Mouse (Mus musculus): Measurements from ENCODE around the gene H2-Eb1.

The H2-Eb1 gene

DNA sequence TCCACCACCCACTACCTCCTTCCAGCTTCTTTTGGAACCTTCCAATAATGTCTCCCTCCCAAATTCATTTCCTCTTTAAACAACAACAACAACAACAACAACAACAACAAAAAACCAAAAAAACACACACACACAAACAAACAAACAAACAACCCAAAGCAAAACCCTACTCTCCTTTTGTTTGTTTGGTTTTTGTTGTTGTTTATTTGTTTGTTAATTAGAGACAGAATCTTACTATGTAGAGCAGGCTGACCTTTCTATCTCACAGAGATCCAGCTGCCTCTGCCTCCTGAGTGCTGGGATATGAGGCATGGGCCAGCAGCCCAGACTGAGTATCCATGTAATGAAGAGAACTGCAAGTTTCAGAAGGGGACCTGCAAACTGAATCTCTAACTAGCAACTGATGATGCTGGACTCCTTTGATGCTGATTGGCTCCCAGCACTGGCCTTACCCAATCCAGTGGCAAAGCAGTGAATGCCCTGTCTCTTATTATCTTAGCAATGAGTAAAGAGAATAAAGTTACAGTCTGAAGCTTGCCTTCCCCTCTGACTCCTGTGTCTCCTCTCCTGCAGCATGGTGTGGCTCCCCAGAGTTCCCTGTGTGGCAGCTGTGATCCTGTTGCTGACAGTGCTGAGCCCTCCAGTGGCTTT, at the start of gene H2-Eb1:
H2-Eb1 (plus strand) TSS at position 488 of the 651 bp plus-strand sequence.
- peak; percentile 97 for DNase-seq

GRCm38 (mm10) chr17:34256501-34256900, 49.2 kb upstream of the H2-Eb1 start:
- no peak for DNase-seq

DNA sequence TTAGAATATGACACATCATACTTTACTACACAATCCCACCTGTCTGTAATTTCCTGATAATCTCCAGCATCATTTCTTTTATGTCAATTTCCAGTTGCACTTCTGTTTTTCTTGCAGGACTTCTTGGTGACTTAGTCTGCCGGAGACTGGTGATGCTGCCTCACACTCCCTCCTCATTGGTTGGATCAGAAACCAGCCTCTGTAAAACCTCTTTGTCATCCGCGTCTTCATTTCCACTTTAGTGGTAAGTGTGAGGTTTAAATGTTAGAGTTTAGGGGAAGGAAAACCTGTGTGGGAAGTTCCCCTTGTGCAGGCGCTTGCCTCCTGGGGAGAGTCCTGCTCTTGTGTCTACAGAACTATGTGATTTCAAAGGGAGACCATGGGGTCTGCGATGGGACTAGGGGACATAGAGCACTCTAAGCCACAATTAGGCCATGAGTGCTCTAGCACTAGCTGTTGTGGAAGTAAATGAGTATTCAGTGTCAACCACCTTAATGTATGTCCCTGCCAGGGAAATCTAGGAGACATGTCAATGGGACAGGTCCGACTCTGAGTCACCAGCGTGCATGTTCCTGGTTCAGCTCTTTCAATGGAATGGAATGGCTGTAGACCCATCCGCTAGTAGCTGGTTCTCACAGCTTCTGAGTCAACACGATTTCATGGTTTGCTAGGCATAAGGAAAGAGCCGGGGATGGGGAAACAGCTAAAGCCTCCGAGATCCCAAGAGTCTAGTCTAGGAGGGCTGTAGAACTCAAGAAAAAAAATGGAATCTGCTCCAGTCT, 47.9 kb upstream of the H2-Eb1 start, which contains the start of gene H2-Ab1:
H2-Ab1 (plus strand) TSS at position 96 of the 782 bp plus-strand sequence.
- peak; percentile 93 for DNase-seq

DNA sequence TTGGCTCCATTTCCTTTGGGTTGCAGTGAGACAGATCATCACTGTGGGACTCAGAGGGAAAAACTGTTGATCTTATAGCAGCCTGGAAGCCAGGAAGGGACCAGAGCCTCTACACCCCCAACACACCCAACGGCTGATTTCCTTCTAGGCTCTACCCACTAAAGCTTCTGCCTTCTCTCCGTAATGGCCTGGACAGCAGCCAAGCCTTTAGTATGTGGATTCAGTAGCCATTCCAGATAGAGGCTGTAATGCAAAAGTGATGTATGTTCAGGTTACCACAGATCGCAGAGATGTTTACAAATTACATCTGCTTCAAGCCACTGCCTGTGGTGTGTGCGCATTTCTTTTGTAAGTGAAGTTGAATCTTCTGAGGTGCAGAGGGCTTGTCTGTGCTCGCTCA, 45.1 kb upstream of the H2-Eb1 start:
- DNase-seq = no peak

DNA sequence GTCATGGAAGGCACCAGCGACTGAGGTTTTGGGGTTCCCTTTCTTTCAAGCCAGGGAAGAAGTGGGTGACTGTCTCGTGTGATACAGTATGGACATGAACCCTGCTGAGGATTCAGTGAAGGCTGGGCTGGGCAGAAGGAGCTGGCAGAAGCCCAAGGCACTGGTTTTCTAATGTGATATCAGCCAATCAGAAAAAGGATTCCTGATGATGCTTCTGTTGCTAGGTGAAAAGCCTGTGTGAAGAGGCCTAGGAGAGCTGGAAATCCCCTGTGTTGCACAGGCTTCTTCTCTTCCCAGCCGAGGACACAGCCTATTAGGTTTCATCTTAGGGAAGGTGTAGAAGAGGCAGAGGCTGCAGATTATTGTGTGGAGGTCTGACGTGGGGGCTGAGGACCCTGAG, 44.2 kb upstream of the H2-Eb1 start:
- peak; percentile 95 for DNase-seq

GRCm38 (mm10) chr17:34263068-34263467, 42.6 kb upstream of the H2-Eb1 start:
- peak; percentile 92 for DNase-seq

GRCm38 (mm10) chr17:34263811-34264371, 41.8 kb upstream of the H2-Eb1 start:
- DNase-seq = peak; percentile 69

- no peak for DNase-seq
Observed at GRCm38 (mm10) chr17:34264452-34265351, 41.0 kb upstream of the H2-Eb1 start.

GRCm38 (mm10) chr17:34268262-34268661, 37.4 kb upstream of the H2-Eb1 start:
- no peak for DNase-seq

- no peak for DNase-seq
Observed at GRCm38 (mm10) chr17:34268748-34269147, 36.9 kb upstream of the H2-Eb1 start.

- DNase-seq = no peak
Observed at GRCm38 (mm10) chr17:34269817-34270216, 35.9 kb upstream of the H2-Eb1 start.

- no peak for DNase-seq
Observed at GRCm38 (mm10) chr17:34270230-34270629, 35.4 kb upstream of the H2-Eb1 start.

- DNase-seq = no peak
Observed at GRCm38 (mm10) chr17:34270940-34271339, 34.7 kb upstream of the H2-Eb1 start.

DNA sequence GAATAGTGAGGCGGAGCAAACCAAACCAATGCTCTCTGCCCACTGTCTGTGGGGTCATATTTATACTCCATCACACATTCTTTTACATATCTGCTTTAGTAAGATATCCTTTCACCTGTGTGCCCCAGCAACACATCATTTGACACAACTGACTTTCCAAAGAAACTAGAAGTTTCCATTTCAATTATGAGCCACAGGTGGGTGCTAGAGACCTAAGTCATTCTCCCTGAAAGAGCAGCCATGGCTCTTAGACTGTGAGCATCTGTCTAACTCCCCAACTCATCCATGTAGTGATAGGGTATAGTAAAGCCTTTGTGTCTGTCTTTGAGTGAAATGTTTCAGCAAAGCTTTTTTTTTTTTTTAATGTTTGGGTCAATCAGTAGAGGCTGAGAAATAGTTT, 33.6 kb upstream of the H2-Eb1 start:
- no peak for DNase-seq

DNA sequence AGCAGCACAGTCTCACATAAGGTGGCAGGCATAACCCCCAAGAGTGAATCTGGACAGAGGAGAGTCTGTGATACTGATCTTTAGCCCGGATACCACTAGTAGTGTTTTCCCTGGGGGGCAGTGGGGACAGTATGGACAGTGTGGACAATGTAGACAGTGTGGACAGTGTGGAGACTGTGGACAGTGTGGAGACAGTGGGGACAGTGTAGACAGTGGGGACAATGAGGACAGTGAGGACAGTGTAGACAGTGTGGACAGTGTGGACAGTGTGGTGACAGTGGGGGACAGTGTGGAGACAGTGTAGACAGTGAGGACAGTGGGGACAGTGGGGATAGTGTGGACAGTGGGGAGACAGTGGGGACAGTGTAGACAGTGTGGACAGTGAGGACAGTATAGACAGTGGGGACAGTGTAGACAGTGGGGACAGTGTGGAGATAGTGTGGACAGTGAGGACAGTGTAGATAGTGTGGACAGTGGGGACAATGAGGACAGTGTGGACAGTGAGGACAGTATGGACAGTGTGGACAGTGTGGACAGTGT, 25.1 kb upstream of the H2-Eb1 start:
- DNase-seq = no peak

- DNase-seq = no peak
Observed at GRCm38 (mm10) chr17:34281836-34282235, 23.8 kb upstream of the H2-Eb1 start.

- no peak for DNase-seq
Observed at GRCm38 (mm10) chr17:34285371-34285770, 20.3 kb upstream of the H2-Eb1 start.

DNA sequence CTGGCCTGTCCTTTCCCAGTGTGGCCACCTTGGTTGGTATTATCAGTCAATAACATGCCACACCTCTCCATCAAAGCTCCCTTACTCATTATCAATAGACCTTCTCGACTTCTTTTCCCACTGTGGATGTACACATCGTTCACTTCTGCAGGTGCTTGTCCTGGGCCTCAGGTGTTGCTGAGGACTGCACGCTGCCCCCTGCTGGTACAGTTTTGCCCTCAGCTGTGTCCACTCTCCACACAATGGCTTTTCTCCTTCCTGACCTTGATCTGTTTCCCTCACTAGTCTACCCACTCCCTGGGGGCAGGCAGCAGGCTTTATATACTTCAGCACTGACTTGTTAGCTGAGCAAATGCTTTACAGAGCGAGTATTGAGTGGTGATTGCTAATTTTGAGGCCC, 19.8 kb upstream of the H2-Eb1 start:
- peak; percentile 78 for DNase-seq

DNA sequence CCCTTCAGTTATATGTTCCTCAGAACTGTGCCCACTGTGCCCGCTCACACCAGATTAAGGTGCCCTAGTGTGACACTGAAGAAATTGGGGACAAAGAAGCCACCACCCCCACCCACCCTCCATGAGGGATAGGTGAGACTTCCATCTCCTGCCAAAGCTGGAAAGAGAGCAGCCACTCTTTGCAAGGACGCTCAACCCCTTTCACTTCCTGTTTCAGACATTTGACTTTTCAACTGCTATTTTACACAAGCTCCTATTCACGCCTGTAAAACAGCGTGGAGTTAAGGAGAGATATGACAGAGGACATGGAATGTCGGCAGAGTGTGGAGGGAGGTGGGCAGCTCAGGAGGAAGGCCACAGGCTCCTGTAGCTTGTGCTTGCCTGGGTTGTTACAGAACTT, 19.2 kb upstream of the H2-Eb1 start:
- DNase-seq = no peak

- DNase-seq = no peak
Observed at GRCm38 (mm10) chr17:34286999-34287398, 18.7 kb upstream of the H2-Eb1 start.

DNA sequence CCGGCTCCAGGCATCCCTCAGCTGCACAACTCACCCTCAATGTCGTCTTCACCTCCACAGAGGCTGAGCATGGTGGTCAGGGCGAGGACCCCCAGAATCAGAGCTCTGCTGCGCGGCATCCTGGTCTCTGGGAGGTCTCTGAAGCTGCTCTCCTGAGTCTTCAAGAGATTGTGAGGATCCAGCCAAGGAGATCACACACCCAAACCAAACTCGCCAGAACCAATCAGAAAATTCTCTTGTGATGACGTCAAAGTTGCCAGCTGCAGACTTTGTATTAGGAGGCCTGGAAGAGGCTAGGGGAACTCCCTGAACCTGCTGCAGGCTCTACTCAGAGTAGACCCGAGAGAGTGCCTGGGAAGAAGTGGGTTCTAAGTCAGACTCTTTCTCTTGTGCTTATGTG, 18.0 kb upstream of the H2-Eb1 start, which contains the start of gene H2-Aa:
H2-Aa (minus strand) TSS at position 176 of the 400 bp plus-strand sequence.
- DNase-seq = peak; percentile 98

GRCm38 (mm10) chr17:34288131-34288530, 17.5 kb upstream of the H2-Eb1 start:
- no peak for DNase-seq
